Mouse (Mus musculus) myocyte (in vitro differentiated cells): ENCODE measurements around the gene Olfr123.

ENCODE experiments used
- E2F4 ChIP-seq: IDR thresholded peaks from one replicate; pipeline ENCODE4 v1.6.1; 2011; ENCODE audit warnings: mild to moderate bottlenecking, control low read depth, moderate library complexity; ENCODE audit not compliant: insufficient read depth
- MAX ChIP-seq: IDR thresholded peaks from one replicate; pipeline ENCODE4 v1.6.1; 2011; ENCODE audit warnings: low read depth, mild to moderate bottlenecking, control low read depth
- MYOD1 ChIP-seq, 3 experiments: IDR thresholded peaks; one replicate each; pipeline ENCODE4 v1.6.1; 2011; ENCODE audit warnings: control low read depth in 2 of 3, low read depth in 2 of 3, mild to moderate bottlenecking in 2 of 3, moderate library complexity in 1 of 3; ENCODE audit not compliant: insufficient read length in 2 of 3, control insufficient read depth in 1 of 3
- MYOG ChIP-seq, 3 experiments: IDR thresholded peaks; one replicate each; pipeline ENCODE4 v1.6.1; 2011; ENCODE audit warnings: control low read depth in 2 of 3, low read depth in 2 of 3, mild to moderate bottlenecking in 2 of 3; ENCODE audit not compliant: insufficient read length in 2 of 3, control insufficient read depth in 1 of 3, insufficient read depth in 1 of 3
- POLR2A ChIP-seq: IDR thresholded peaks from one replicate; pipeline ENCODE4 v1.6.1; 2011; ENCODE audit warnings: low read depth, mild to moderate bottlenecking, control low read depth, moderate library complexity; ENCODE audit not compliant: insufficient read length
- POLR2AphosphoS2 ChIP-seq: IDR thresholded peaks from one replicate; pipeline ENCODE4 v1.6.1; 2011; ENCODE audit warnings: low read depth, control low read depth; ENCODE audit not compliant: insufficient read length
- REST ChIP-seq: IDR thresholded peaks from one replicate; pipeline ENCODE4 v1.6.1; 2011; ENCODE audit warnings: mild to moderate bottlenecking, control low read depth, moderate library complexity; ENCODE audit not compliant: insufficient read depth, insufficient read length
- SRF ChIP-seq: IDR thresholded peaks from one replicate; pipeline ENCODE4 v1.6.1; 2011; ENCODE audit warnings: low read depth; ENCODE audit not compliant: control insufficient read depth, insufficient read length
- TCF12 ChIP-seq: IDR thresholded peaks from one replicate; pipeline ENCODE4 v1.6.1; 2011; ENCODE audit warnings: mild to moderate bottlenecking, control low read depth; ENCODE audit not compliant: poor library complexity, insufficient read depth, severe bottlenecking
- USF1 ChIP-seq: IDR thresholded peaks from one replicate; pipeline ENCODE4 v1.6.1; 2011; ENCODE audit warnings: low read depth, mild to moderate bottlenecking, control low read depth, moderate library complexity

DNA sequence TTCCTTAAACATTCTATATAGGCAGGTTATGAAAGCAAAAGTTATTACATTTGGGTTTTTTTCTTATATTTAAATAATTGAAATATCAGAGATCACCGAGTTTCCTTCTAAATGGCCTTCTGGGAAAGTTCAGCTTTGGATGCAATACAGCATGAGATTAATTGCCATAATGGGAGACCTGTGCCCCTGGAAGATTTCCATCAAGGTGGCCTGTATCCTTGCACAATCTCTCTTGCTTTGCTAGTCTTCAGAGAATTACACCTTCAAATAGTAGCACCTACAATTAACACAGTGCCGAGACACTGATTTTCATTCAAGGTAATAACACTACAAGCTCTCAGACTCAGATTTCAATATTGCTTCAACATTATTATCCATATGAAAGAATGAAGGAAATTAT lies at the start of gene Olfr123:
- TF ChIP-seq POLR2A (no peak), POLR2AphosphoS2 (no peak), MAX (no peak), MYOG (IDR thresholded peaks at IDR 0.05; ENCODE audit: control insufficient read depth in 1 of 3, insufficient read depth in 1 of 3, insufficient read length in 2 of 3, low read depth in 2 of 3) (no peak), MYOD1 (IDR thresholded peaks at IDR 0.05; ENCODE audit: control insufficient read depth in 1 of 3, insufficient read length in 2 of 3, low read depth in 2 of 3) (no peak), E2F4 (no peak), REST (no peak), SRF (no peak), TCF12 (no peak), USF1 (no peak)
